Mouse (Mus musculus): ENCODE results near the gene Ranbp3l. TPM values are rescaled to one million over a fixed set of nuclear protein-coding genes. Genes with fewer than 3 reads are reported as not detected.
A peak's percentile ranks its signal among the peaks of the same experiment; 100 is the strongest.

Ranbp3l gene
- total and polyA plus RNA-seq, 3 experiments, result 0.04 TPM; not detected in 2

DNA sequence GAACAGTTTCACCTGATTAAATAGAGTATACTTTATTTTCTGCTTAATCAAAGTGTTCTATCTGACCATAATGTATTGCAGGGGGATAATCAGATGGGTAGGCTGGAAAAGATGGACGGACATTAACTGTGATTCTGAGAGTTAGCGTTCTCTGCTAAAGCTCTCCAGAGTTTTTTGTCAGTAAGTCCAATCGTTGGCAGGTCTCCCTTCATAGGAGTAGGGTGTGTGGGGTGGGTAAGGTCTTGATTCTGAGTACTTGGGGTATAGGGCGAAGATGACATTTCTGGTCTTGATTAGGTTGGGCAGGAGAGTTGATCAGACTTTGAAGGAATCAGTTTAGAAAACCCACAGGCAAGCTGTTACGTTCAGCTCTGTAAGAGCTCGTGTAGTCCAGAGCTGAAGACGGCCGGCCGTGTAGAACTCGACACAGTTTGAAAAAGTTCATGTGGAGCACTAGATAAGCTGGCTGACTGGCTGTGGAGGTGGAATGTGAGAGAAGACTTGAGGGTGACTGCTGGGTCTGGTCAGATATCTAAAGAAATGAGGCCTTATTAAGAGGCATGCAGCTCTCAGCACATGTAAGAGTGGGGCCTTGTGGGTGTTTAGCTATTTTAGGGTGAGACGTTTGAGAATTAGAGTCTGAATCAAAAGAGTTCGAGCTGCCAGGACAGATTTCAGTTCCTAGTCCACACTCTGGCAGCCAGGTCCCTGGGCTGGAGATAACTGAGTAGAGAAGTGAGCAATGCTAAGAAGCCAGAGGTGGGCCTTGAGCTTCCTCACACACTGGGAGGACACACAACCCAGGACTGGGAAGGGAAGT is 110.9 kb downstream of the Ranbp3l start:
- TF ChIP-seq EP300 (IDR thresholded peaks at IDR 0.05; ENCODE audit: insufficient read depth, low read depth, low read length) (no peak), POLR2A (IDR thresholded peaks at IDR 0.05; ENCODE audit: insufficient read depth, low read depth, low read length) (no peak), CTCF (IDR thresholded peaks at IDR 0.05) (no peak)
- peak in 1 of 2 experiments; percentile 28 for DNase-seq
- H3K9ac ChIP-seq (ENCODE audit: low read depth, low read length), result no peak overlapping the region
- H3K36me3 ChIP-seq (ENCODE audit: control insufficient read depth, insufficient read depth, low read length), result peaks cover 10% of the 10 kb centered on the region
- peak overlapping the region; percentile 49 for H3K27ac ChIP-seq
- peaks cover 11% of the 10 kb centered on the region for H3K79me2 ChIP-seq (replicated peaks; ENCODE audit: control insufficient read depth, insufficient read depth, low read length)
- H3K4me1 ChIP-seq (ENCODE audit: control insufficient read depth, insufficient read depth, low read length), result peaks cover 9% of the 10 kb centered on the region
- intact Hi-C loops (cut with DNase I), result no loop called here
- WGBS, result 47% methylated on average over 12 of the region's 12 CpGs
- no peak overlapping the region for H3K4me3 ChIP-seq
- no peaks in the 10 kb centered on the region for H3K27me3 ChIP-seq (ENCODE audit: control insufficient read depth, insufficient read depth, low read length)

DNA sequence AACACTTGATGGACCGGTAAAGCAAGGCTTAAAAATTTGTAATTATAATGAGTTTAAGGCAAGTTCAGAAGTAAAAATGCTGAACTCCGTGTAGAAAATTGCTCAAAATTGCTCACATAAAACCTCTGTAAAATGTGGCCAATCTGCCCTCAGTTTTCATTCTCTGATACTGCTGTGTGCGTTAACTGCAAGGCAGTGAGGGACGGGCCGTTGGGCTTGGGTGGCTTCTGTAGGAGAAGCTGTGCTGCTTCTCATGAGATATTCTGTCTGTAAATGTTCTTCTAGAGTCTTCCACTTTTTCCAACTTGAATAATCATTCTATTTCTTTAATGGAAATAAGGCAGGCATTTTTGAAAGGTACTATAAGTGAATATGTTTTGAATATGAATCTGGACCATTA is 111.9 kb downstream of the Ranbp3l start:
- peaks cover 6% of the 10 kb centered on the region for H3K4me1 ChIP-seq (ENCODE audit: control insufficient read depth, insufficient read depth, low read length)
- TF ChIP-seq POLR2A (IDR thresholded peaks at IDR 0.05; ENCODE audit: insufficient read depth, low read depth, low read length) (no peak), EP300 (IDR thresholded peaks at IDR 0.05; ENCODE audit: insufficient read depth, low read depth, low read length) (no peak), CTCF (IDR thresholded peaks at IDR 0.05) (no peak)
- H3K27me3 ChIP-seq (ENCODE audit: control insufficient read depth, insufficient read depth, low read length), result no peaks in the 10 kb centered on the region
- no peak for DNase-seq
- H3K79me2 ChIP-seq (replicated peaks; ENCODE audit: control insufficient read depth, insufficient read depth, low read length), result peaks cover 11% of the 10 kb centered on the region
- H3K9ac ChIP-seq (ENCODE audit: low read depth, low read length), result no peak overlapping the region
- intact Hi-C loops (cut with DNase I), result no loop called here
- 62% methylated on average over 5 of the region's 5 CpGs for WGBS
- no peak overlapping the region for H3K4me3 ChIP-seq
- no peak overlapping the region for H3K27ac ChIP-seq
- H3K36me3 ChIP-seq (ENCODE audit: control insufficient read depth, insufficient read depth, low read length), result peaks cover 8% of the 10 kb centered on the region

DNA sequence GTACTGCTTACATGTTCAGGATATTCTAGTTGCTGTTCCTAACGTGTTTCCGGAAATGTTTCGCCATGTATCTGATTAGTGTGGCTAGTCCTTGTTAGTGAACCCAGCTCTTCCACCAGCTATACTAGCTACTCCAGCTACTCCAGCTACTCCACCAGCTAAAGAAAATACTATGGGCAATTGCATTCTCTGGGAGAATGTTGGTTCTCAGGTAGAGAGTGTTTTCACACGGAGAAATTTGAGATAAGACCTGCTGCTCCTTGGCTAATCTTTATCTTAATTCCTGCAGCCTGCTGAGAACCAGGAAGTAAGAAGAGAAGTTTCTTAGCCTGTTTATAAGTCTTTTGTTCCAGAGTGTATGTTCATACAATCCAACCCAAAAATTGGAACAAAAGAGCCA is 112.5 kb downstream of the Ranbp3l start:
- Histone ChIP-seq H3K27ac (no peak overlapping the region), H3K27me3 (ENCODE audit: control insufficient read depth, insufficient read depth, low read length) (no peaks in the 10 kb centered on the region), H3K79me2 (replicated peaks; ENCODE audit: control insufficient read depth, insufficient read depth, low read length) (peaks cover 11% of the 10 kb centered on the region), H3K4me1 (ENCODE audit: control insufficient read depth, insufficient read depth, low read length) (peaks cover 5% of the 10 kb centered on the region), H3K9ac (ENCODE audit: low read depth, low read length) (no peak overlapping the region), H3K4me3 (no peak overlapping the region), H3K36me3 (ENCODE audit: control insufficient read depth, insufficient read depth, low read length) (peaks cover 5% of the 10 kb centered on the region)
- 36% methylated on average over 4 of the region's 4 CpGs for WGBS
- no peak for DNase-seq
- no peak for TF ChIP-seq POLR2A (IDR thresholded peaks at IDR 0.05; ENCODE audit: insufficient read depth, low read depth, low read length)
- TF ChIP-seq EP300 (IDR thresholded peaks at IDR 0.05; ENCODE audit: insufficient read depth, low read depth, low read length), result no peak
- TF ChIP-seq CTCF (IDR thresholded peaks at IDR 0.05), result no peak
- intact Hi-C loops (cut with DNase I), result no loop called here

DNA sequence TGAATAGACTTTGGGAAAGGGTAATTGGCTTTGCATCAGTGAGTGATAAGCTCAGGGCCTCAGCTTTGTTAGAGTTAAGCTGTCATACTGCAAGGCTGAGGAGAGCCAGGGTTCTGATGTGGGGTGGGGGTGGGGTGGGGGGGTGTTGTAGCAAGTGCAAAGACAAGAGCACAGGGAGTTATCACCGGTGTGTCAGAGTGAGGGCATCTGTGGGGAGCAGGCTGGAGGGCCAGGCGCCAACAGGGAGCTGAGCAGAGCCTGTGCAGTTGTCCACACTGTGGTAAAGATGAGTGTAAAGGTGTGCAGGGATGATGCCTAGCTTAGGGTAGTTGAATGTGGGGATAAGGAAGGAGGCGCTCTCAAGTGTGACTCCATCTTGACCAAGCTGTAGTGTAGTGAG is 113.5 kb downstream of the Ranbp3l start:
- intact Hi-C loops (cut with DNase I), result no loop called here
- H3K27me3 ChIP-seq (ENCODE audit: control insufficient read depth, insufficient read depth, low read length), result no peaks in the 10 kb centered on the region
- no peak for DNase-seq
- peaks cover 5% of the 10 kb centered on the region for H3K4me1 ChIP-seq (ENCODE audit: control insufficient read depth, insufficient read depth, low read length)
- WGBS, result 64% methylated on average over 3 of the region's 3 CpGs
- H3K9ac ChIP-seq (ENCODE audit: low read depth, low read length), result no peak overlapping the region
- H3K36me3 ChIP-seq (ENCODE audit: control insufficient read depth, insufficient read depth, low read length), result peaks cover 5% of the 10 kb centered on the region
- TF ChIP-seq CTCF (IDR thresholded peaks at IDR 0.05), result no peak
- no peak for TF ChIP-seq POLR2A (IDR thresholded peaks at IDR 0.05; ENCODE audit: insufficient read depth, low read depth, low read length)
- TF ChIP-seq EP300 (IDR thresholded peaks at IDR 0.05; ENCODE audit: insufficient read depth, low read depth, low read length), result no peak
- H3K4me3 ChIP-seq, result no peak overlapping the region
- H3K79me2 ChIP-seq (replicated peaks; ENCODE audit: control insufficient read depth, insufficient read depth, low read length), result peaks cover 9% of the 10 kb centered on the region
- H3K27ac ChIP-seq, result no peak overlapping the region

DNA sequence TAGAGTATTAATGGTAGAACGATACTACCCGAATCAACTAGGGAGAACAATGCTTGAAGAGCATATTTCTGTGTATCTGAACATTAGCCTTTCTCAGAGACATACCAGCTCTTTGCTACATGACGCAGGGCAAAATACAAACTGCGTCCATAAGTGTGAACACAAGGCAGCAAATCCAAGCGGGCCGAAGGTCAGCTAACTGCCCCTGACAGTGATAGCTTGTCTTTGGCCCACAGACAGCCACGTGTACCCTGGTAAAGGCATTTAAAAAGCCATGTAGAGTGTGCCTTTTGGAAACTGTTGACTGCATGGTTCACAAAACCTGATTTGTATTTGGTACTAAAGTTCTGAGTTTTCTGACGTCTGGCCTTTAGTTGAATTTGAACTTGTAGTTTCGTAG is 115.0 kb downstream of the Ranbp3l start:
- intact Hi-C loops (cut with DNase I), result no loop called here
- Histone ChIP-seq H3K36me3 (ENCODE audit: control insufficient read depth, insufficient read depth, low read length) (peaks cover 5% of the 10 kb centered on the region), H3K4me1 (ENCODE audit: control insufficient read depth, insufficient read depth, low read length) (peaks cover 5% of the 10 kb centered on the region), H3K9ac (ENCODE audit: low read depth, low read length) (no peak overlapping the region), H3K27ac (peak overlapping the region; percentile 26), H3K4me3 (no peak overlapping the region), H3K79me2 (replicated peaks; ENCODE audit: control insufficient read depth, insufficient read depth, low read length) (peaks cover 3% of the 10 kb centered on the region; the same call in 1 of the 2 replicates), H3K27me3 (ENCODE audit: control insufficient read depth, insufficient read depth, low read length) (no peaks in the 10 kb centered on the region)
- TF ChIP-seq POLR2A (IDR thresholded peaks at IDR 0.05; ENCODE audit: insufficient read depth, low read depth, low read length) (no peak), CTCF (IDR thresholded peaks at IDR 0.05) (no peak), EP300 (IDR thresholded peaks at IDR 0.05; ENCODE audit: insufficient read depth, low read depth, low read length) (no peak)
- WGBS, result 62% methylated on average over 9 of the region's 9 CpGs
- peak in 1 of 2 experiments; percentile 33 for DNase-seq

DNA sequence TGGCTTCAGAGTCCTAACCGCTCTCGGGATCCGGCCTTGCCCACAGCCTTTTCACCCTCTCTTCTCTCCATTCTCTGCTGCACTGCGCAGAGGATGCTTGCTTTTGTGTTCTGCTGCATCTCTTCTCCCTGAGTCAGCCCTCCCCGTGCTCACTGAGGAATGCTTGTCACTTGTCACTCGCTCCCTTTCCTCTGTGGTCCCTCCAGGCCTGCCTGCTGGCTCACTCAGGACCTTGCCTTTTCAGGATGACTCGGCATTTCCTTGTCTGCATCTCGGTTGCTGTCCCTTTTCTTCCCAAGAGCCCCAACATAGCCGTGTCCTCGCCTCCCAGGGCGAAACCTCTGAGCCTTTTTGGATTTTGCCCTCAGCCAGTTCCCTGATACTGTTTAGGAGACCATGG is 119.1 kb downstream of the Ranbp3l start:
- H3K79me2 ChIP-seq (replicated peaks; ENCODE audit: control insufficient read depth, insufficient read depth, low read length), result no peaks in the 10 kb centered on the region
- no peaks in the 10 kb centered on the region for H3K36me3 ChIP-seq (ENCODE audit: control insufficient read depth, insufficient read depth, low read length)
- no peak overlapping the region for H3K9ac ChIP-seq (ENCODE audit: low read depth, low read length)
- intact Hi-C loops (cut with DNase I), result no loop called here
- TF ChIP-seq EP300 (IDR thresholded peaks at IDR 0.05; ENCODE audit: insufficient read depth, low read depth, low read length) (no peak), POLR2A (IDR thresholded peaks at IDR 0.05; ENCODE audit: insufficient read depth, low read depth, low read length) (no peak), CTCF (IDR thresholded peaks at IDR 0.05) (no peak)
- H3K4me3 ChIP-seq, result no peak overlapping the region
- H3K4me1 ChIP-seq (ENCODE audit: control insufficient read depth, insufficient read depth, low read length), result no peaks in the 10 kb centered on the region
- no peaks in the 10 kb centered on the region for H3K27me3 ChIP-seq (ENCODE audit: control insufficient read depth, insufficient read depth, low read length)
- DNase-seq, result no peak
- no peak overlapping the region for H3K27ac ChIP-seq
- WGBS, result 56% methylated on average over 11 of the region's 11 CpGs

Measured in heart, adult 2 months (tissue).